Mouse (Mus musculus) testis, adult 2 months (tissue): ENCODE results near the gene Tcf7l1. TPM values are rescaled to one million over a fixed set of nuclear protein-coding genes. Genes with fewer than 3 reads are reported as not detected.

Experiments
- H3K27ac ChIP-seq: fragments of 200-500 bp; 2 replicates; pipeline ENCODE4 v1.5.1; 2012; ENCODE audit warnings: low read depth, low read length; ENCODE audit not compliant: control insufficient read depth, insufficient read depth
- H3K27me3 ChIP-seq: fragments of 200-500 bp; 2 replicates; pipeline ENCODE4 v1.6.1; 2012; ENCODE audit warnings: mild to moderate bottlenecking, low read length, moderate library complexity; ENCODE audit not compliant: control insufficient read depth, insufficient read depth
- H3K36me3 ChIP-seq: fragments of 200-500 bp; 2 replicates; pipeline ENCODE4 v1.6.1; 2012; ENCODE audit warnings: mild to moderate bottlenecking, low read length; ENCODE audit not compliant: control insufficient read depth, insufficient read depth
- H3K4me1 ChIP-seq: fragments of 200-500 bp; 2 replicates; pipeline ENCODE4 v1.6.1; 2012; ENCODE audit warnings: low read length; ENCODE audit not compliant: control insufficient read depth, insufficient read depth
- H3K4me3 ChIP-seq: fragments of 200-500 bp; 2 replicates; pipeline ENCODE4 v1.5.1; 2012; ENCODE audit warnings: low read depth, mild to moderate bottlenecking, low read length, moderate library complexity, mixed read lengths; ENCODE audit not compliant: control insufficient read depth
- CTCF ChIP-seq: fragments of 200-500 bp; IDR thresholded peaks from 2 replicates; pipeline ENCODE4 v1.5.1; 2012; ENCODE audit warnings: low read depth, mild to moderate bottlenecking, inconsistent platforms, low read length, moderate library complexity; ENCODE audit not compliant: control insufficient read depth, insufficient read depth, insufficient replicate concordance
- POLR2A ChIP-seq: fragments of 200-500 bp; IDR thresholded peaks from 2 replicates; pipeline ENCODE4 v1.6.1; 2012; ENCODE audit warnings: low read depth, mild to moderate bottlenecking, inconsistent platforms, low read length, moderate library complexity; ENCODE audit not compliant: control insufficient read depth
- polyA plus RNA-seq: library from polyadenylated mRNA; depleted of rRNA; stranded (reverse); fragments of >200 nt; gene quantifications from 2 replicates; pipeline ENCODE4 v1.2.3, GENCODE M21; 2012

Gene Tcf7l1
- polyA plus RNA-seq, 1 experiment: 3.0 TPM

DNA sequence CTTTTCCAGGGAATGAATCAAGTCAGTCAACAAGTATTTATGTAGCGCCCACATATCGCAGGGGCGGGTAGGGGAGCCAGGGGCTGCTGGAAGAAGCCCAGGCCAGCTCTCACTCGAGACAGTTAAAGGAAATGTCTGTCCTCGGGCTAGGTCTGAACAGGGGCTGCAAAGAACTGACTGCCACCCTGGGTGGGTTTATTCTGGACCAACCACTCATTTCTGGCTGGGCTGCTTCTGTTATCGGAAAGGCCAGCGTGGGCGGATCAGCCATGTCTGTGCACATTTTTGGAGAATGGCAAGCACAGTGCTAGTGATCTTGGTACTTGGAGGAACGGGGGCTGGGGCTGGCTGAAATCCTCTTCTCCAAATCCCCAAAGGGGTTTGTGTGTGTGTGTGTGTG lies 103.9 kb downstream of the Tcf7l1 start:
- Histone ChIP-seq H3K27me3 (no peaks in the 10 kb centered on the region), H3K4me3 (no peak overlapping the region), H3K27ac (no peak overlapping the region), H3K36me3 (no peaks in the 10 kb centered on the region), H3K4me1 (peaks cover 4% of the 10 kb centered on the region)
- TF ChIP-seq POLR2A (no peak), CTCF (no peak)

DNA sequence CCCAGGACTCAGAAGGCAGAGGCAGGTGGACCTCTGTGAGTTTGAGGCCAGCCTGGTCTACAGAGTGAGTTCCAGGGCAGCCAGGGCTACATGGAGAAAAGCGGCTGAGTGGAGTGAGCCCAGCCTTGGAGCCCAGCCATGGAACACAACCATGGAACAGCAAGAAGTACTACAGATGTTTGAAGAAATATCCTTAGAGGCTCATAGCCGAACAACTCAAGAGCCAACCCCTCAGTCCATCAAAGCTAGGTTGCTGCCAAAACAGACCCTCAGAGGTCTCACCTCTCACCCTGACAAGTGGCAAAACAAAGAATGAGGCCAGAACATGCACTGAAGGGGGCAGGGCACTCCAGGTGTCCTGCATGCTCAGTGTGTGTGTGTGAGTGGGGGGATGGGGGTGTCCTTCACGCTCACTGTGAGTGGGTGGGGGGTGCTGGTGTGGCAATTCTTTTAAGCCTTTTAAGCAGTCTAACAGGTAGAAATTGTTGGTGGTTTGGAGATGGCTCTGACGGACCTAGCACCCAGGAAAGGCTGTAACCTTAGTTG lies 104.7 kb downstream of the Tcf7l1 start:
- H3K36me3 ChIP-seq: no peaks in the 10 kb centered on the region
- no peaks in the 10 kb centered on the region for H3K4me1 ChIP-seq
- no peaks in the 10 kb centered on the region for H3K27me3 ChIP-seq
- no peak overlapping the region for H3K27ac ChIP-seq
- TF ChIP-seq POLR2A (no peak), CTCF (no peak)
- no peak overlapping the region for H3K4me3 ChIP-seq

DNA sequence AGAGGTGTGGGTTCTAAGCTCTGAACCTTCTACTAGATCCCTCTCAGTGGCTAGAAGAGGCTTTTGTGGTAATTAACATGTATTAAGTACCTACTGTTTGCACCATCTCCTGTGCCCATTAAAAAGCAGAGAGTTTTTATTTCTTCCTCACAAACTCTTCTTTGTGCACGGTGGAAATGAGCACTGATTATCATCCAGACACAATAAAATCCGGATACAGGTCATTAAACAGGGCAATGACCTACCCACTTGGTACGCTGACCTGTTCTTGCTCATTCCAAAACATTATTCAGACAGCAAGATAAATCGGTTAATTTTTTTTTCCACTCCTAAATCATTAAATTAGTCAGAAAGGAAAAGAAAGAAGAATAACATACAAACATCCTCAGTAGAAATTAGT lies 106.8 kb downstream of the Tcf7l1 start:
- no peak overlapping the region for H3K4me3 ChIP-seq
- no peaks in the 10 kb centered on the region for H3K36me3 ChIP-seq
- no peak for TF ChIP-seq POLR2A
- no peak for TF ChIP-seq CTCF
- H3K27me3 ChIP-seq: no peaks in the 10 kb centered on the region
- H3K27ac ChIP-seq: no peak overlapping the region
- H3K4me1 ChIP-seq: no peaks in the 10 kb centered on the region

DNA sequence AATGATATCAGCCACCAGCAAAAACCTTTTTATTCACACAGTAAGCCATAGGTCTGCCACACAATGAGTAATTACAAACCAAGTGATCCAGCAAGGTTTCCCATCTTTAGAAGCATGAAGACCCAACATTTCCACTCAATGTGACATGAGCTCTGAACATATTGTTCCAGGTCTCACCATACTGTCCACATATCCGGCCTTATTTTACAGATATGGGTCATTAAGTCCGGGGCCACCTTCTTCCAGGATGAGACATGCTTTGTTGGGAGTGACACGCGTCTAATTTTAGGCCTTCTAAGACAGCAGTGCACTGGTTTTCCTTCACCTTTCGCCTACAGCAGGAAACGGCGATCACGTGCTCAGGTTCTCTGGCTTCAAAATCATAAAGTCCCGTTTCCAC lies 108.1 kb downstream of the Tcf7l1 start:
- TF ChIP-seq CTCF (no peak), POLR2A (no peak)
- Histone ChIP-seq H3K4me3 (no peak overlapping the region), H3K27ac (no peak overlapping the region), H3K4me1 (no peaks in the 10 kb centered on the region), H3K27me3 (no peaks in the 10 kb centered on the region), H3K36me3 (no peaks in the 10 kb centered on the region)

DNA sequence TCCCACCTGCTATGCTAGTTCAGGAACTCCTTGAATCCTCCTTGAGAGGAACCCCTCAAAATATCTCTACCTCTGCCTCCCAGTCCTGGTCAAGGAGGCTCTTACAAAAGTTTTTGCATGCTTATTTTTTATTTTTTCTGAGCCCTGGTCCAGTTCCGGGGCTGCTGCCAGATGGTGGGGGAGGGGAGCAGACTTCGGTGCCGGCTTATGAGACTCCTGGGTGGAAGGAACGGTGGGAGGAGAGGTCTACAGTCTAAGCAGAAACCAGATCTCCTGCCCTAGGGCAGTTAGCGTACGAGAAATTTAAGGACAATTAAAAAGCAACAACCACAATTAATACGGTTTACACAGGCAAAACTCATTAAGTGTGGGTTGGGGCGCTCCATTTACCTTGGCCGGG lies 110.4 kb downstream of the Tcf7l1 start:
- Histone ChIP-seq H3K4me3 (no peak overlapping the region), H3K27ac (no peak overlapping the region), H3K4me1 (no peaks in the 10 kb centered on the region), H3K36me3 (no peaks in the 10 kb centered on the region), H3K27me3 (no peaks in the 10 kb centered on the region)
- TF ChIP-seq CTCF: no peak
- no peak for TF ChIP-seq POLR2A

DNA sequence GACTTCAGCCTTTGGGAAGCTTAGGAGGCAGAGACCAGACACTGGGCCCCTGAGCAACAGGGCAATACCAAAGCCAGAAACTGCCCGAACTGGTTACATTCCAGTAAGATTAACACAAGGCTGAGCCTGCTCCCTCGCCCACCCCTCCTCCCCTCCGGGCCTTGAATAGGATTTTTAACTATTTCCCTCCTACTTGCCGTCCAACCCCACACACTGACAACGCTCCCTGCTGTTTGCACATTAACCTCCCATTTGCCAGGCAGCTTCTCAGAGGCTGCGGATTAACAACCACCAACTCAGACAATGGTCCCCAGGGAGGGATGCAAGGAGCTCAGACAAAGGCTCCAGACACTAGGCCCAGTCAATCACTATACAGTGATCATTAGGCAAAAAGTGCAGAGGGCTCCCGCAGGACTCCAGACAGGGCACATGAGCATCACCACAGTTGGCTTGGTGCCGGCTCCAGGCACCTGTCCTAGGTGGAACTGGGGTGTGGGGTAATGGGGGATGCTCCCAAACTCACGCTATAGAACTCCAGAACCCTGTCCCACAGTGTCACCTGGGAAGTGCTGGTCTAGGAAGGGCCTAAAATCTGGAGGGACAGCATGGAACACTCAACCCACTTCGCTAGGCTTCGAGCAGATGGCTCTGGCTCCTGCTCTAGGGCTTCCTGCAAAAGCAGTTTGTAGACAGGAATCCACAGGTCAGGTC lies 111.4 kb downstream of the Tcf7l1 start:
- TF ChIP-seq POLR2A: no peak
- no peak for TF ChIP-seq CTCF
- Histone ChIP-seq H3K4me3 (no peak overlapping the region), H3K36me3 (no peaks in the 10 kb centered on the region), H3K4me1 (no peaks in the 10 kb centered on the region), H3K27me3 (no peaks in the 10 kb centered on the region), H3K27ac (no peak overlapping the region)

DNA sequence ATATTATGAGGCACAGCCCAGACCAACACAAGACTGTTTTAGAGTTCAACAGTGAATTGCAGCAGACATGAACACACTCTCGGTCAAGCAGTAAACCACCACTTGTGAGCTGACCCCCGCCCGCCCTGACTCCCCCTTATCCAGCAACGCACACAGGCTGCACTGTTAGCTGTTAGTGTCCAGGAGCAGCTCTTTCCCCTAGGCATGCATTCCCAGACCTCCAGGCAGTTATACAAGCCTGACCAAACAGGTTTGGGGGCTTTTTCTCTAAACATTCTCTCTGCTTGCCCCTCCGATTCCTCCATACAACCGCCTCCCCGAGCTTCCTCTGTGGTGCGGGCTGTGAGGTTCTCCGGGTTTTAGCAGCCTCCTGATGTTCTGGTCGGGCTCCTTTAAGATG lies 112.0 kb downstream of the Tcf7l1 start:
- no peak overlapping the region for H3K27ac ChIP-seq
- no peaks in the 10 kb centered on the region for H3K36me3 ChIP-seq
- TF ChIP-seq POLR2A: no peak
- H3K27me3 ChIP-seq: no peaks in the 10 kb centered on the region
- H3K4me1 ChIP-seq: no peaks in the 10 kb centered on the region
- no peak overlapping the region for H3K4me3 ChIP-seq
